Mouse (Mus musculus) spleen, adult 12 weeks (tissue): ENCODE results near the gene Btbd9.
"Not testable (repeated sequence)": the region's sequence is repeated elsewhere in the genome, so short reads cannot be mapped to it uniquely, and the experiment has no call there.

Source experiments
- DNase-seq: peaks from one replicate; pipeline ENCODE4 v3.0.0; 2022; ENCODE audit warnings: low spot score

Gene Btbd9

GRCm38 (mm10) chr17:30558623-30559022 is 17.7 kb downstream of the Btbd9 start:
- no peak for DNase-seq

- no peak for DNase-seq
These were observed 19.8 kb downstream of the Btbd9 start for GRCm38 (mm10) chr17:30556512-30556911.

- DNase-seq: no peak
These were observed 23.0 kb downstream of the Btbd9 start for GRCm38 (mm10) chr17:30553027-30553937.

- DNase-seq: no peak
These were observed 25.5 kb downstream of the Btbd9 start for GRCm38 (mm10) chr17:30550774-30551107.

GRCm38 (mm10) chr17:30549899-30550773 is 26.2 kb downstream of the Btbd9 start:
- no peak for DNase-seq

GRCm38 (mm10) chr17:30539098-30539497 is 37.2 kb downstream of the Btbd9 start:
- DNase-seq: no peak

- DNase-seq: no peak
These were observed 39.6 kb downstream of the Btbd9 start for GRCm38 (mm10) chr17:30536651-30537050.

- DNase-seq: no peak
These were observed 43.2 kb downstream of the Btbd9 start for GRCm38 (mm10) chr17:30533098-30533497.

- DNase-seq: no peak
These were observed 45.7 kb downstream of the Btbd9 start for GRCm38 (mm10) chr17:30530542-30530940.

- DNase-seq: no peak
These were observed 46.4 kb downstream of the Btbd9 start for GRCm38 (mm10) chr17:30529632-30530541.

- no peak for DNase-seq
These were observed 50.6 kb downstream of the Btbd9 start for GRCm38 (mm10) chr17:30525405-30526295.

- DNase-seq: no peak
These were observed 51.8 kb downstream of the Btbd9 start for GRCm38 (mm10) chr17:30524451-30524850.

GRCm38 (mm10) chr17:30523783-30524182 is 52.5 kb downstream of the Btbd9 start:
- no peak for DNase-seq

GRCm38 (mm10) chr17:30522406-30523078 is 53.7 kb downstream of the Btbd9 start:
- no peak for DNase-seq

GRCm38 (mm10) chr17:30519172-30519512 is 57.1 kb downstream of the Btbd9 start:
- DNase-seq: not testable (repeated sequence)

GRCm38 (mm10) chr17:30518431-30519171 is 57.7 kb downstream of the Btbd9 start:
- DNase-seq: no peak

GRCm38 (mm10) chr17:30516580-30517340 is 59.5 kb downstream of the Btbd9 start:
- no peak for DNase-seq

GRCm38 (mm10) chr17:30515401-30515800 is 60.9 kb downstream of the Btbd9 start:
- DNase-seq: no peak

GRCm38 (mm10) chr17:30513034-30513433 is 63.3 kb downstream of the Btbd9 start:
- no peak for DNase-seq
